Mouse (Mus musculus): ENCODE data around the gene Gm21976.
A peak's percentile ranks its signal among the peaks of the same experiment; 100 is the strongest.

Gene Gm21976

DNA sequence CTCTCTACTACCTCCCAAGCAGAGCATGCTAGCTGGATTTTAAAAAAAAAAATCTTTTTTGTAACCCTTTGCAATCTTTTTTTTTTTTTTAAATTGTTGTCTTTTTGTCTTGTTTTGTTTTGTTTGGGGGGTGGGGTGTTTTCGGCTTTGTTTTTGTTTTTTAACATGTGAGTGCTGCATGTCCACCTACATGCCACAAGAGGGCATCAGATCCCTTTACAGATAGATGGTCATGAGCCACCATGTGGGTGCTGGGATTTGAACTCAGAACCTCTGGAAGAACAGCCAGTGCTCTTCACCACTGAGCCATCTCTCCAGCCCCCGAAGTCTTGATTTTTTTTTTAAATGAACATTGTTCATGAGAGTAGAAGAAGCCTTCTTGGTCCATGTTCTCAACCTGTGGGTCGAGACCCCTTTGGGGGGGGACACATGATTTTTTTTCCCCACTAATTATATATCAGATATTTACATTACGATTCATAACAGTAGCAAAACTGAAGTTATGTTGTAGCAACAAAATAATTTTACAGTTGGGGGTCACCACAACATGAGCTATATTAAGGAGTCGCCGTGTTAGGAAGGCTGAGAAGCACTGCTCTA is 18.3 kb downstream of the Gm21976 start:
- no peak for DNase-seq (ENCODE audit: low read depth, low spot score)

DNA sequence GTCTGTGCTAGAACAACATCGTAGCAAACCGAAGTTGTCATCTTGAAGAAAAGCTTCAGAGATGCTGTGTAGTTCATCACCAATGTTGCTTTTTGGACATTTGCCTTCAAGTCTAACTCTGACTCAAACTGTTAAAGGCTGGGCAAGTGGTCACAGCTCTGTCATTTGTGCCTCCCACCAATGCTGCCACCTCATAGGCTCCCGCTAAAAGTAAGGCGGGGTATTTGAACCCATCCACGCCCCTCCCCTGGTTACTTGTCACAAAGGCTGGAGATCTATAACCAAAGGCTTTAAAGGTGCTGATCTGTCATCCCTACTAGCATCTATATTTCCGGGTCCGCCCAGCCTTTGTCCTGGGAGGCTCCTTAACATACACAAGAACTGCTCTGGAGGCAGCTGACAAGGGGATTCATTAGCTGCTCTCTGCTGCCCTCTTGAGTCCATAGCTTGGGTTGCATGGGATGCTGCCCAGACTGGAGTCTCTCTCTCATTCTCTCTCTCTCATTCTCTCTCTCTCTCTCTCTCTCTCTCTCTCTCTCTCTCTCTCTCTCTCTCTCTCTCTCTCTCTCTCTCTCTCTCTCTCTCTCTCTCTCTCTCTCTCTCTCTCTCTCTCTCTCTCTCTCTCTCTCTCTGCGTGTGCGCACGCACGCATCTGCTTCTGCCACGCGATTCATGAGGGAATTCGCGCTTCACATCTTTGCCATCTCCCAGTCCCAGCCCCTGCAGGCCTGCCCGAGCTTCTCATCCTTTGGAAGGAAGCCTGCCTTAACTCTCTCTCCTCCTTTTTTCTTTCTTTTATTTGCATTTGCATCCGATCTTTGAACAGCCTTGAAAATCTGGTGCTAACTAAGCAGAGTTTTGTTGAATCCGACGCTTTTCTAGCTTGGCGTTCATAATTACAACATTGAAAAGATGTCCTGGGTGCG is 19.4 kb downstream of the Gm21976 start:
- peak; percentile 82 for DNase-seq (ENCODE audit: low read depth, low spot score)

DNA sequence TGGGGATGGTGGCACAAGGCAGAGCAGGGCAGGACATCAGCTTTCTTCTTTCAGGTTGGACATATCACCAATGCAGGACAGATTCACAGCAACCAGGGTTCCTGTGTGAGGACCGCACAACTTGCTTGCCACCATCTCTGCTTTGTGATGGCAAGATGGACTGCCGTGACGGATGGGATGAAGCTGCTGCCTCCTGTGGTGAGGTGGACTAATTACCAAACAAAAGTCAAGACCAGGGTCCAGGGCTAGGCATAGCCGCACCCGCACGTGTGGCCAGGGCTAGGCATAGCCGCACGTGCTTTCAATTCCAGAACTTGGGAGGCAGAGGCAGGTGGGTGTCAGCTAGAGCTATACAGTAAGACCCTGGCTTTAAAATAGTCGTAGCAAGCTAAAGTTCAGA is 25.6 kb downstream of the Gm21976 start:
- DNase-seq (ENCODE audit: low read depth, low spot score), result no peak

- no peak for DNase-seq (ENCODE audit: low read depth, low spot score)
Observed at GRCm38 (mm10) chr13:98306393-98306792, 26.7 kb downstream of the Gm21976 start.

DNA sequence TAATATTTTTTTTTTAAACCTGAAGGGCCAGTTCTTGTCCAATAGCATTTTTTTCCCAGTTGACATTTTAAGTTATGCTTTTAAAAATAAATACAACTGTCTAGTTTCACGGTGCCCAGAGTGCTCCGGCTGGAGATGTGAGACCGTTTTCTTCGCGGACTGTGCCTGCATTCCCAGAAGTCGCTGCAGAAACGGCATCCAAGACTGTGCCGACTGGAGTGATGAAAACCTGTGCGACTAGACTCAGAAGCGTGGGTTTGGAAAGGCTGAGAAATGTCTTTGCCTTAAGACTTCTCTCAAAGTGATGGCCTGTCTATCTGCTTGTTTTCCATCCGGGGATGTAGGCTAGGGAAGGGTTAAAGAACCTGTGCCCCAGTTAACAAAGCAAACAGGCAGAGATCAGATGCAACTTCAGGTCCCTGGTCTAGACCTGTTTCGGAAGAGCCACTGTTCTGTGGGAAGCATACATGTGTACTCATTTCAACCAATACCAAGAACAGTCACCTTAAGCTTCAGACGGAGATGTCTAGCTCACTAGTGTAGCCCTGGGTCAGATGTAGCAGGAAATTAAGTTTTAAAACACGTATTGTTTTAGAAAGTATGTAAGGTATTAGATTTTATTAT is 27.3 kb downstream of the Gm21976 start:
- no peak for DNase-seq (ENCODE audit: low read depth, low spot score)

DNA sequence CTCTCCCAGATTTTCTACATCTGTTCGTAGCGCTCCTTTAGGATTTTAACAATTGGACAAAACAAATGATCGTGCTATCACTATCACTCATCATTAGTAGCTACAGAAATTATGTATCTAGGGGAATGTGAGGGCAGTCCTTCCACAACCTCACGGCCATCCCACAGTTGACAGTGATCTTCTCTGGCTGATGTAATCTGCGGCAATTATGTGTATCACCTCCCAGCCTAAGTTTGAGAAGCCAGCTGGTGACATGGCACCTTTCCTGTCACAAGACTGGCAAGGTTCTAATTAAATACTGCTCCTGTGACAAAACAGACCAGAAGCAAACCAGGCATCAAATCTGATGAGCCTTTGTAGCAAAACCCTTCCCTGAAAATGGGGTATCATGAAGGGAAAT is 28.3 kb downstream of the Gm21976 start:
- no peak for DNase-seq (ENCODE audit: low read depth, low spot score)

DNA sequence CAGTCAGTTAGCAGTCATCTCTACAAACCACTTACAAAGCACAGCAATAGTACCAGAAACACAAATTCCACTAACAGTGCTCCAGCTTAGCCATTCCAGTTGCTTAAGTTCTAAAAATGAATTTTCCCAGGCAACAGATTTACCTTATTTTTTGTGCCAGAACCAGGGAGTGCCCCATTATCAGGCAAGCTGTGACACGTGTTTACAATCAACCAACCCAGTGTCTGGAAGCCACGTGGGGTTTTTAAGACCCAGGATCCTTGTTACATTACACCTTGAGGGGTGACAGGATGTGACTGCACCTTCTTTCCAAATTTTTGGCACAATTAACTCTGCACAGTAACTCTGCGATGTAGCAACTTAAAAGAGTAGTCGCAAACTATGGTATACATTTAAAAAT is 29.0 kb downstream of the Gm21976 start:
- DNase-seq (ENCODE audit: low read depth, low spot score), result no peak

GRCm38 (mm10) chr13:98311597-98311996 is 31.9 kb downstream of the Gm21976 start:
- no peak for DNase-seq (ENCODE audit: low read depth, low spot score)

DNA sequence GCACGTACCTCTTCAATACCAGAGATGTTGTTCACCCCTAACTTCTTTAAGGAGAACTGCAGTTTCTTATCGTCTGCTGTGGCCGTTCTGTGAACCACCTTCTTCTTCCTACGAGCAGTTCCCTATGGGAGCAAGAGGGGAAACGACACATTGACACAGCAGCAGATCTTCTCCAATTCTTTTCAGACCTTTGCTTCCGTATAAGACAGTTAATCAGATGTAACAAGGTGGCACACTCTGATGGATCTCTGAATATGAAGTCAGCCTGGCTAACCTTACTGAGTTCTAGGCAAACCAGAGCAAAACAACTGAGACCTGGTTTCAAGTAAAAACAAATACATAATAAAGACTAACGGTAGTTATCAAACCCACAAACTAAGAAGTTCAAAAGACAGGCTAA is 33.9 kb downstream of the Gm21976 start:
- DNase-seq (ENCODE audit: low read depth, low spot score), result no peak

DNA sequence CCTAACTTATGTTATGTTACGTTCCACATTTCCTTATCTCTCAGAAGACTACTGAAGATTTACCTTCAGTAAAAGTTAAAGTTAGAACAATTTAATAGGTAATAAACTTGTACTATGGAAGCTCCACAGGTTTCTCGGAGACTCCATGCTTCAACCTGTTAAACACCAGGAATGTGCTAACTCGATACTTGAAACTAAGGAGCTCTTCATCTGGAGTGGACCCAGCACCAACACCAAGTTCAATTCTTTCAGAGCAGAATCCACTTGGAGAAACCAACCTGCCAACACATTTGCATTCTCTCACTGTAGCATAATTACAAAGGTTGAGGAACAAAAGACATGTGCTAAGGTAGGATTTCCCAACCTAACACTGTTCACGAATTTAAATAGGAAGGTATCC is 35.4 kb downstream of the Gm21976 start:
- DNase-seq (ENCODE audit: low read depth, low spot score), result no peak

DNA sequence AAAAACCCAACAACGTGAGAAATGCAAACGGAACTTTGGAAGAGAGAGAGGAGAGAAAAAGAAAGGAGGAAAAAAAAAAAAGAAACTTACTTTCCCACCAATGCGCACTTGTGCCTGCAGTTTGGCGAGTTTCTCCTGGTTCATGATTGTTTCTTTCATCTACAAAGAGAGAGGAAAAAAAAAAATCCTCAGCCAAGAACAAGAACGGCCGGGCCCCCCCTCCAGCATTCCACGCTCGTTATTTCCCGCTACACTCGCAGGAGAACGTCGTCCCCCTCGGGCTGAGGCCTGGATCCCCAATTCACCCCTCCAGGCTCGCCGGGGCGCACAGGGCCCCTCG is 36.4 kb downstream of the Gm21976 start:
- no peak for DNase-seq (ENCODE audit: low read depth, low spot score)

DNA sequence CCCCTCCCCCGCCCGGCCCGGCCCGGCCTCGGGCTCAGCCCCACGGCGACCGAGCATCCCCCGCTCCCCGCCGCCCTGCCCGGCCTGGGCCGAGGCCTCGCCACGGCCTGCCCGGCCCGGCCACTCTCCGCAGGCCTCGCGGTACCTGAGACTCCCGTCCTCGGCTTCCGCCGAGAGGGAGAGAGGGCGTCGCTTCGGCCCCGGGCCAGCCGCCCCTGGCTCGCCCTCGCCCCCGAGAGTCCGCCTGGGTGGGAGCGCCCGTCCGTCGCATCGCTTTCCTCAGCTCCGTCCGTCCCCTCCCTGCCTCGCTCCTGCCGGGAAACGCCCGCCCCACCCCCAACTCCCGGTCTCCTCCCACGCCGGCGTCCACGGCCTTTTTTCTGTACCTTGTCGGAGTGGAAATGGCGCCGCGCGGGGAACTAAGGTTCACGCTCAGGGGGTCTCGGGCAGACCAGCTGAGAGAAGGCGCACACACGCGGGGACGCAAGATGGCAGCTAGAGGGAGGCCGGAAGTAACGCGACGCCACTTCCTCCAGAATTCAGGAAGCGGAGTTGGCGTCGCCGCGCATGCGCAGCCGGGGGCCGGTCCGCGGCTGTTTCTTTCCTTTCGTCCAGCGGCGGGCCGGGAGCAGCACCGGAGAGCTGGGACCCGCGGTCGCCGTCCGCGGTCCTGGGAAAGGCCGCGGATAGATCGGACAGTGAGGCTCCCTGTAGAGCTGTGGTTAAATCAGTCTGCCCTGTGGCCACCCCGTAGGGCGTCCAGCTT is 37.0 kb downstream of the Gm21976 start, which contains the start of gene Btf3:
Gene Btf3 (minus strand): TSS at position 527 of the 766 bp plus-strand sequence.
- DNase-seq (ENCODE audit: low read depth, low spot score), result peak; percentile 91

DNA sequence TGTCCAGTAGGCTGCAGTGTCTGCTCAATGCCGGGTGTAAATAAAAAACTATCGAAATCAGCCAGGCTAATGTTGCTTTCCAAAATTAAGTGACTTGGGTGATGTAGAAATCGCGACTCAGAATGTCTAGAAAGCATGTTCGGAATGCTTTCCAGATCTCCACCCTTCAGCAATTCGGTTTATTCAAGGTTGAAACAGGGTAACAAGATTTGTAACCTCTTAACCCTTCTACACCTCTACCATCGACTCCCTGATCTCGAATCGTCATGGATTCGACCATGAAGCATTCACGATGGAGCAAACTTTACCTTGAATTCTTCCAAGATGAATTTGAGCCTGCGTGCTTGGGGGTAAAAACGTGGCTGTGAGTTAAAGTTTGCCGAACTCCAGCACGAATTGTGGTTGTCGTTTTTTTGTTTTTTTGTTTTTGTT is 37.6 kb downstream of the Gm21976 start:
- no peak for DNase-seq (ENCODE audit: low read depth, low spot score)

GRCm38 (mm10) chr13:98317911-98318310 is 38.2 kb downstream of the Gm21976 start:
- DNase-seq (ENCODE audit: low read depth, low spot score), result no peak

DNA sequence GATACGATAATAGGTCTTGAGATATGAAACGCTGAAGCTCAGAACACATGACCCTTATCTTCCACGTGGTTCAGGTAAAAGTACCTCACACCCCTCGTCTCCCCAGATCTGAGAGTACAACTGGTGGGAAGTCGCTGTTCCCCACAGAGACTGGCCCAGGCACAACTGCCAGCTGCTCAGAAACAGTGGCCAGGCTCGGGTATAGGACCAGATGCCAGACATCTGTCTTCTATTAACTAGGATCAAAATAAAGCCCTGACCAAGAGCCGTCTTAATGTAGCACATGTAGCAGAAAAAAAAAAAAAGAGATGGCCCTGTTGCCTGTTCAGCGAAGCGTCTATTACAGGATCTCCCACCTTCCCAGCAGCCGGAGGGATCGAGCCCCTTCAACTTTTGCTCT is 45.3 kb downstream of the Gm21976 start:
- DNase-seq (ENCODE audit: low read depth, low spot score), result no peak

DNA sequence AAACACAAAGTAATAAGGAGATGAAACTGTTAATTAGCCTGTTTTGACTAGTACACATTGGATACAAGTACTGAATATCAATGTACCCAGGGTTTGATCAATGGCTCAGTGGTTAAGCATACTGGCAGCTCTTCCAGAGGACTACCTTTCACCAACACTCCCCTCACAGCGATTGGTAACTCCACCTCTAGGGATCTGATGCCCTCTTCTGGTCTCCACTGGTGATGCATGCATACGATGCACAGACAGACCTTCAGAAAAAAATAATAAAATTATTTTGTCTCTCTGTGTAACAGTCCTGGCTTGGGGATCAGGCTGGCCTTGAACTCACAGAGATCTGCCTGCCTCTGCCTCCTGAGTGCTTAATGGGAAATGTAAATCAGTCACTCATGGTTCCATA is 52.4 kb downstream of the Gm21976 start:
- no peak for DNase-seq (ENCODE audit: low read depth, low spot score)

GRCm38 (mm10) chr13:98336205-98336604 is 56.5 kb downstream of the Gm21976 start:
- DNase-seq (ENCODE audit: low read depth, low spot score), result no peak

DNA sequence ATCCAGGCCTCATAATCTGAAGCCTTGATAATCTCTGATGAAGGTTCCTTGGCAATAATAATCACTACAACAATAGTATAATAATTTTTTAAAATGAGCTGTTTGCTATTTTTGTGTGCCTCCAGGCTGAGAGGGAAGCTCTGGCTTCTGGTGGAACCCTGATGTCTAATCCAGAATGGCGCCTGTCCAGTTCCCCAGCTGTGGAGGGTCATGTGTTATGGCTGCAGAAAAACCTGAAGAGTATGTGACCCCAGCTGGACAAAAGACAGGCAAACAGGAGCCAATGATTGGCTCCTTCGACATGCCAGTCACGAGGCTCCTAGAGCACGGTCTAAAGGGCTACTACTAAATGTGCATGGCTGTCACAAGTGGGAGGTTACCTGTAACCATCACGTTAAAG is 60.8 kb downstream of the Gm21976 start:
- DNase-seq (ENCODE audit: low read depth, low spot score), result no peak

GRCm38 (mm10) chr13:98349491-98349890 is 69.8 kb downstream of the Gm21976 start:
- no peak for DNase-seq (ENCODE audit: low read depth, low spot score)

DNA sequence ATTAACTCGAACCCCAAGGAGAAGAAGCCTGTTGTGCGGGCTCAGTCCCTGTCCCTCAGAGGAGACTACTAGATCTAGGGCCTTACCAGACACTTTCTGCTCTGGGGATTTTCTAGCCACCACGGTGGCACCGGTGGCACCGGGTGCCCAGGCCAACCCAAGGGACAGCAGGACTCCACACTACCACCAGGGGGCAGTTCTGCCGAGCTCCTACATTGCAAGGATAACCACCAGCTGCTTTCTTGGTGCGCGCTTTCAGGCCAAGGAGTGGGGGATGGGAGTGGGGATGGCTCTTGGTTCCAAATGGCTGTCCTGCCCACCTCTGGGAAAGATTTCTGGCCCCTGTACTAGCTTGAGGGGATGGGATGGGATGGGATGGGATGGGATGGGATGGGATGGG is 71.8 kb downstream of the Gm21976 start:
- DNase-seq (ENCODE audit: low read depth, low spot score), result no peak

DNA sequence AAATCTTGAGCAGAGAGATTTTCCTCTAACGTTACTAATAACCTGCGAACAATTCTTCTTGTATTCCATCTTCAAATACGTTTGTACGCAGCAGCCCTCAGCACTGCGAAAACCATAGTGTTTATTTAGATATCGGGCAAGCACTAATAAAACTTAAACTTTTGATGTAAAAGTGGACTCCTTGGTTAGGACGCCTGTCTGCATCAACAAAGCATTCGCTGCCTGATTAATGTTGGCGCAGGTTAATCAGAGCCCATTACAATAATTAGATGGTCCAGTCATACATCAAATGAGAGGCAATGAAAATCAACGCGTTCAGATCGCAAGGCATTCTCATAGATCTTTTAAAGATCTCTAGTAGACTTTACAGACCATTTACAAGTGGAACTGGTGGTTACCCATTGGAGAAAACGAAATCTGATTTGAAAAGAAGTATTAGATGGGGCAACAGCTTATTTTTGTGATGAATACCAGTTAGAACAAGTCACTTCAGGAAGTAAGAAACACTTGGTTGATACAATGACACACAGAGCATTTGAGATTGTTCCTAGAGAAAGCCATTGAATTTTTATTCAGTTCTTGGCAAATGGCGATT is 72.8 kb downstream of the Gm21976 start:
- DNase-seq (ENCODE audit: low read depth, low spot score), result no peak

- no peak for DNase-seq (ENCODE audit: low read depth, low spot score)
Observed at GRCm38 (mm10) chr13:98353709-98354089, 74.0 kb downstream of the Gm21976 start.
